Comparison of ENCODE assay signal across 15 mouse cellular contexts in genomic region chr13:118245546-118245945, GRCm38 (mm10).
DNase-seq lines count a peak whose midpoint lies in the region.
"Had no signal": no experiment of that assay in that cellular context is flagged by ENCODE, and none has a peak within 500 bp of the region (broad histone marks: within the 10 kb centered on the region; RNA-seq: fewer than 3 reads in every experiment).

No protein-coding gene starts in this region.

- intact Hi-C loops in heart, postnatal 36 days (cut with DNase I), result no loop called here

- peak; percentile 72 for DNase-seq in Muller cell, postnatal 12 days (ENCODE audit: inconsistent ontology term)
- DNase-seq in brain, adult 2 months (ENCODE audit: low read depth, low spot score), result peak; percentile 26
- DNase-seq in retina, postnatal 1 day, result peak; percentile 62
- no peak for DNase-seq in heart, postnatal 36 days
- no peak for DNase-seq in layer of hippocampus, adult 18-20 months (ENCODE audit: low spot score in 2 of 2)
- DNase-seq: adrenal gland, adult 8-10 months; adrenal gland, postnatal 14 days; adrenal gland, postnatal 36 days; cerebellum, adult 11 months; cerebellum, adult 18-20 months; cerebellum, adult 8-10 months; cerebellum, postnatal 14 days; cerebellum, postnatal 36 days; embryo, embryonic 11 days; forebrain, postnatal 0 days had no signal

Comparison
In these comparisons a context has a peak if more than half of its experiments do, and no peak if none do; other contexts are left out.
1. DNase-seq: peak in Muller cell, postnatal 12 days (single experiment), brain, adult 2 months (single experiment) and retina, postnatal 1 day (single experiment); none in heart, postnatal 36 days (0 of 2) and layer of hippocampus, adult 18-20 months (0 of 2).